Mouse (Mus musculus) natural killer cell, adult 2 months (primary cell): ENCODE measurements around the gene Akr1c14.
"Not testable (repeated sequence)": the region's sequence is repeated elsewhere in the genome, so short reads cannot be mapped to it uniquely, and the experiment has no call there.

Experiments used
- DNase-seq, 2 experiments: peaks; one replicate each; pipeline ENCODE4 v3.0.0; 2022; ENCODE audit warnings: low spot score in 2 of 2

The Akr1c14 gene

DNA sequence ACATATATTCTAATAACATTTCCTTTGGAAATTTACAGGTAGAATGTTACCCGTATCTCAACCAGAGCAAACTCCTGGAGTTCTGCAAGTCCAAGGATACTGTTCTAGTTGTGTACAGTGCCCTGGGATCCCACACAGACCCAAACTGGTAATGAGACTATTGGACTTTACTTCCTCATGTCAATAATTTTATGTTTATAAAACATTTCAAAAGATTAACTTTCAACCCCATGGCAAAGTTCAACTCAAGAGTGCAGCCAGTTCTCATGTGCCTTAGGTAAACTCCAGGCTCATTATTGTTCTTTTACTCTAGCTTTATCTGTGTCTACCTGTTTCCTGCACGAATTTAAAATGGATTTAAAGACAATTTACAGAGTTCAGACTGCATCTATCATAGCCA lies at the start of gene Akr1c14:
Akr1c14 (plus strand) TSS at position 293 of the 400 bp plus-strand sequence.
- DNase-seq = no peak

DNA sequence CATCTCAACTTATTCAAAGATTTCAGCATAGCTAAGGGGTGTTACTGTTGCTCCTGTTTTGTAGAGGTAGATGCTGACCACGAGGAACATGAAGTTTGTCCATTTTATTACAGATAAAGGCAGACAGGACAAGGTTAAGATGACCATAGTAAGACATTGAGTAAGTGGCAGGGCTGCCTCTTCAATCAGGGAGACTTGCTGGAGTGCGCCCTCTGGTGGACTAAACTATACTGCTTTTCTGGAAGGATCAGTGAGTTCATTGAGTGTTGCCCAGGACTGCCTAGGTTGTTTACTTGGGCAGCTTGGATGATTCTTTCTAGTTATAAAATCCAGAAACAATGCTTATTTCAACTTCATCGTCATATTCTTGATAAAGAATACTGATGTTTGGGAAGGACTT lies 47.1 kb upstream of the Akr1c14 start:
- DNase-seq = peak; percentile 6 to 46

DNA sequence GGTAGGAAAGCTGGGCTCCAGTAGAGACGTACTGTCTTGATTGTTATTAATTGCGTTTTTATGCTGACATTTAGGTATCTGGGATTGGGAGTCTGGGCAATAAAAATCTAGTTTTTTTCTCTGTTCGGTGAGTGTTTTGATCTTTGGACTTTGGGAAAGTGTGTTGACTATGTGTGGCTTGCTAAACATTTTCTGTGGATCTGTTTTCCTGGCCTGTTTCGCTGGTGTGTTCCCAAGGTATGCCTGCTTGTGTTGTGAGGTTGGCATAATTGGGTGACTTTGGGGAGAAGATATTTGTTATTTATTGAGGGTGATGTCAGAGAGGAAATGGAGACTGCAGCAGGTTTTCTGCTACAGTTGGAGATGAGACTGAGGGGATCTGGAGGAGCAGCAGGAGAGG lies 38.0 kb upstream of the Akr1c14 start:
- DNase-seq = no peak

DNA sequence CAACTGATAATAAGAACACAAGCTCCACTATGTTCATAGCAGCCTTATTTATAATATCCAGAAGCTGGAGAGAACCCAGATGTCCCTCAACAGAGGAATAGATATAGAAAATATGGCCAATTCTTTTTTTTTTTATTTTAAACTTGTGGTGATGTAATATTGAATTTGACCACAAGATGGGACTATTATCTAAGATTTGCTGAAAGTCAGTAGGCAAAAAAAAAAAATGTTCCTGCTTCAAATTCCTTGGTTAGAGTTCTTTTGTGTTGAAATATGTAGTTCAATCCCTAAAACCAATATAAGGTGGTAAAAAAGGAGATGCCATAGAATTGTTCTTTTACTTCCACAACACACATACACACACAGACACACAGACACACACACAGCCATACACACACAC lies 35.0 kb upstream of the Akr1c14 start:
- DNase-seq = no peak

DNA sequence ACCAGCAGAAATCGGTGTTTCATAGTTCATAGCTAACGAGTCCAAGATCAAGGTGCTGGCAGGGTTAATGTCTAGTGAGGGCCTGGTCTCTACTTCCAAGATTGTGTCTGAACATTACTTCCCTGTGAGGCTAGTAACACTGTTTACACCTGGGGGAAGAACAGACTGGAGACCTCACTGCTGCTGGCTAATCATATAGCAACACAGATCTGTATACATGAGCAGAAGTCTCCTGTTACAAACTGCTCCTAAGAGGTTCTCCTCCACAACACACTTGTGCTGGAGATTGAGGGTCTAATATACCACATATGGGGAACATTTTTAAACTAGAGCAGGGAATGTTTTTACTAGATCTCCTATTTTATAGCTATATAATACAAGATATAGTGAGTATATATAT lies 18.9 kb upstream of the Akr1c14 start:
- DNase-seq = no peak

DNA sequence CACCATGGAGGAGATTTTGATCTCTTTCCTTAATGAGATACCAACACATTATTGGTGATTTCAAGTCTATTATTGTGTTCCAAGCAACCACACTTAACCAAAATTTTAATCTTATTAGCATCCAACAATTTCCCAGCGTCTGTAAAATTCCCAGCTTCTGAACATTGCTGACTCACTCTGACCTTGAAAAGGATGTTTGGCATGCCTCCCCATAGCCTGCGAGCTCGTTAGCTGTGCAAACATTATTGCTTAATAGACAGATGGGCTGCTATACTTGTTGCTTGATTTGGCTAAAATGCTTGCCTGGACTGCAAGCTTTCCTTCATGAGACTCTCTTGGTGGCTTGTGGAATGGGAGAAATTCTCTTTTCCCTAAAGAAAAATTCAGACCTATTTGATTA lies 16.3 kb upstream of the Akr1c14 start:
- no peak for DNase-seq

DNA sequence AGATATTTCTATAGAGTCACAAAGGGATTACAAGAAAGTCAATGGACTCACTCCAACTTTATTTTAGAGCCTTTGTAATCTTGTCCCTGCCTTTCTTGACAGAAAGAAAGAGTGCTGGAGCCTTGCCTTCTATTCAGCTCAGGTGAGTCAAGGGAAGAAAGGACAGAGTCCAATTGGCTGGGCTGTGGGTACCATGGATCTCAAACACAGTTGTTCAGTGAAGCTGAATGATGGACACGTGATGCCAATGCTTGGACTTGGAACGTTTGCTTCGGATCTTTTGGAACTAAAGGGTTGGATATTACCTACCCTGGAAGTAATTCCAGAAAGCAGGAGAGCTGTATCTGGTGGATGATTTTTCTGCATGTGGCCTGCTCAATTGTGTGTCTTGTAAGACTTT lies 13.8 kb upstream of the Akr1c14 start:
- no peak for DNase-seq

DNA sequence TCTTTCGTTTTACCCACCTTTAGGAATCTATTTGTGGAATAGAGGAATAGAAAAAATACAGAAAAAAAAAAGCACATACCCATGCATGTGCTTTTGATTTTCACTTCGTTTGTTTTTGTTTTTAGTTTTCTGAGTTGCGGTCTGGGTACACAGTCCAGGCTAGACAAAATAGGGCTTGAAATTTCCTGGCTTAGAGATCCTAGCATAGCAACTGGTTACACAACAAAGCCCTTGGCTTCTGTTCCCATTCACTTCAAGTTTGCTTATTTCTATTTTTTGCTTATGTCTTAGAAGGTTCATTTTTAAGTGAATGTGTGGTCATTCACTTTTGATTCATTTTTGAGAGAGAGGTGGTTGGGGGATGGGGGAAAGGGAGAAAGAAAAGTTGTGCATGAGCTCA lies 2.7 kb upstream of the Akr1c14 start:
- no peak for DNase-seq

DNA sequence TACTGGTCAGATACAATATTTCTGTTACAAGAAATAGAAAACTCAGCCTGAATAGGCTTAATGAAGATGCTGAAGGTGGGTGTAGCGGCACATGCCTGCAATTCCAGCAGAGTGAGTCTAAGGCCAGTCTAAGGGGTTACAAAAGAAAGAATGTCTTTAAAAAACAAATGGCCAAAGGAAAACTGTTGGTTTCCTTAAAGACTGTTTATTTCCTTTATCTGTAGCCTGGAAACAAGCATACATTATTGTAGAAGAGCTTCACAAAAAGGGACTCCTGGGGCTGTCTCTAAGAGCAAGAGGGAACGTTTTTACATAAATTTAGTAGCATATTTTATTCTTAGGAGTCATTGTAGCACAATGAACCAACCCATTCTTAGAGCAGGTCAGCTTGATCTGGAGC lies 2.0 kb upstream of the Akr1c14 start:
- DNase-seq = no peak

DNA sequence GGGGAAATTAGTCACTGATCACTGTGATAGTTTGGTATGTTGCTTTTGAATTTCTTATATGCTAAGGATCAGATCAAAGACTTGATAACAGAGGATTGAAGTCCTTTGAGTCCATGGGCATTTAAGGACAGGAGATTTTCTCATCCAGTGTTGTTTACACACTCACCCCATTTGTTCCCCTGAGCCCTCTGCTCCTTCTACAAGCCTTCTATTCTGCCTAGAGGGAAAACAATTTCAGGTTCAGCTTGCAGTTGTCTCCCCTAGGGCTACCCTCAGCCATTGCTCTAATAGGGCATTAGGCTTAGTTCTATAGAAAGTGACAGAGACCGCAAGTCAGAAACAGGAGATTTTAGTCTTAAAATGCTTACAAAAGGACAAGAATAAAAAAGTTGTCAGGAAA lies 585 bp upstream of the Akr1c14 start:
- no peak for DNase-seq

DNA sequence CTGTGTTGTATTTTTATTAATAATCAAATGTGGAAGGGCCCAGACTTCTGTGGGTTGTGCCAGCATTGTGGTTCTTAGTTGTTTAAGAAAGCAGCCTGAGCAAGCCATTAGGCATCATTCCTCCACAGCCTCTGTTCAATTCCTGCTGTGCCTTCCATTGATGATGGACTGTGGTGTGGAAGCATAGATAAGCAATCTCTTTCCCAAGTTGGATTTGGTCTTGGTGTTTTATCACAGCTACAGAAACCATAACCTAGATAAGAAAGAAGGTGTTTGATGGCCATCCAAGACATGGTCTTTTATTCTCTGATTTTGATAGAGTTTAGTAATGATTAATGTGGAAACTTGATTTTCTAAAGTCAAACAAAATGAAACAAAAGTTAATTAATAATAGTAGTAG lies 844 bp downstream of the Akr1c14 start:
- DNase-seq = no peak

DNA sequence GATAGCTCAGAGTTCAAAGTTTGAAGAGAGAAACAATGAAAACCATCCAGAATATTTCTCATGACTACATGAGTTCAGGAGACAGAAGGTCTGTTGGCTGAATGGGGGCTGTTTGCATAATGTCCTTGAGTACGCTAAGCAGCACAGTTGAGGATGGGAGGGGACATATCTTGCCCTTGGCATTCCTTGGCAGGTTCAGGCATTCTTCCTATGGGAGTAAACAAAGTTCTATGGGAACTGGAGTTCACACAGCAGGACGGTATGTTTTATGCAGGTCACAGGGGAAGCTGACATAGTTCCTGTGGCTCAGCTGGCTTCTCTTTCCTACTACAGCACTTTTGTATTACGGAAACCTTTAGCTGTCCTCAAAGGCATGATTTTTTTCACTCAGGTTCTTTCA lies 6.6 kb downstream of the Akr1c14 start:
- no peak for DNase-seq

DNA sequence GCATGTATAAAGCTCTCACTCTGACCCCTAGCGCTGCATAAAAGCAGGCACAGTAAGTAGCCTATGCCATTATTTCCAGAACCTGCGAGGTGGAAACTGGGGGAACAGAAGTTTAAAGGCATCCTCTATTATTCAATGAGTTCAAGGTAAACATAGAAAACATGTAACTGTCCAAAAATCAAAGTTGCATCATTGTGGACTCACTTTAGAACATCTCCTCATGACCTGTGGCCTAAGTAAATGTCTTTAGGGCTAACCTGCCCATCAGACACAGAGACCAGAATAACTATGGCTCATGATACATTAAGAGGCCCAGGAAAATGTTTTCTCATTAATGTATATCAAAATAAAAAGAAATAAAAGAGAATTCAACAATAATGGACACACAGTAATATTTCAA lies 7.4 kb downstream of the Akr1c14 start:
- no peak for DNase-seq

DNA sequence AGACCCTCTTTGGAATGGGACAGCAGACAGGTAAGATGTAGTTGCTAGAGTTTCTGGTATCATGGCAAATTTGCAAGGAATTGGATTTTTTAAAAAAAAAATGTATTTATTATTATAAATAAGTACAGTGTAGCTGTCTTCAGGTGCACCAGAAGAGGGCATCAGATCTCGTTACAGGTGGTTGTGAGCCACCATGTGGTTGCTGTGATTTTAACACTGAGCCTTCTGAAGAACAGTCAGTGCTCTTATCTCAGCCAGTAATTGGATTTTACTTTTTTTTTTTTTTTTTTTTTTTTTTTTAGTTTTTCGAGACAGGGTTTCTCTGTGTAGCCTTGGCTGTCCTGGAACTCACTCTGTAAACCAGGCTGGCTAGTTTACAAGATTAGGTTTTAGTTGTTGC lies 9.4 kb downstream of the Akr1c14 start:
- DNase-seq = not testable (repeated sequence)

DNA sequence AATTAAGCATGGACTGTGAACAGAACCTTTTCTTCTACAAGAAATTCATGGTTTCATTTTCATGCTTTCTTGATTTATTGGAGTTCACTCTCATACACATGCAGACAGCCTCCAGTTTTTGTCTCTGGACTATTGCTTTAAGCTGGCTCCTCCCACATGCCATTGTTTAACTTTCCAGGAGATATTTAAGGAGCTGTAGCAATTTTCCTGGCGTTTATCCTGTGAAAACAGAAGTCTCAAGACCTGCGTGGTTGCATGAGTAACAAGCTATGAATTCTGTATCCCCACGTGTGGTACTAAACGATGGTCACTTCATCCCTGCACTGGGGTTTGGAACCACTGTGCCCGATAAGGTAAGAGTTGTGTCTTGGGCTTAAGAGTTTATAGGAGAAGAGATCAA lies 10.6 kb downstream of the Akr1c14 start:
- no peak for DNase-seq

DNA sequence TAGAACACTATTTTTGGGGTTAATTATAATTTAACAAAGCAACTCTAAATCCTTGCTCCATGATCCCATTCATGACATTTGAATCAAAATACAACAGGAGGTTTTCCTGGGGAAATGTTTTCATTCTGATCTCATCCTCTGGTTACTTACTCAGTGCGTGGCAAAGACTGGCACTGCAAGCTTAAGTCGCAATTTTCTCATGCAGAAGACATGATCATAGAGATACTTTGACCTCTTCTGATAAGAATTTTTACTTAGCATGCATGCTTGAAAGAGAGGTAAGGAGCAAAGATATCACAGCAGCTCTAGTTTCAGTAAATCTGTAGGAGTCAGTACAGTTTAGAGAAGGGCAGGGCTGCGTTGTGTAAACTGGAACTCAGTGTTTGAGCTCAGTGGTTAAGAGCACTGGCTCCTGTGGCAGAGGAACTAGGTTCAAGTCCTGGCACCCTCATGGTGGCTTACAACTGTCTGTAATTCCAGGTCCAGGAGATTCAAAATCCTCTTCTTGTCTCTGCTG lies 11.5 kb downstream of the Akr1c14 start:
- DNase-seq = no peak

DNA sequence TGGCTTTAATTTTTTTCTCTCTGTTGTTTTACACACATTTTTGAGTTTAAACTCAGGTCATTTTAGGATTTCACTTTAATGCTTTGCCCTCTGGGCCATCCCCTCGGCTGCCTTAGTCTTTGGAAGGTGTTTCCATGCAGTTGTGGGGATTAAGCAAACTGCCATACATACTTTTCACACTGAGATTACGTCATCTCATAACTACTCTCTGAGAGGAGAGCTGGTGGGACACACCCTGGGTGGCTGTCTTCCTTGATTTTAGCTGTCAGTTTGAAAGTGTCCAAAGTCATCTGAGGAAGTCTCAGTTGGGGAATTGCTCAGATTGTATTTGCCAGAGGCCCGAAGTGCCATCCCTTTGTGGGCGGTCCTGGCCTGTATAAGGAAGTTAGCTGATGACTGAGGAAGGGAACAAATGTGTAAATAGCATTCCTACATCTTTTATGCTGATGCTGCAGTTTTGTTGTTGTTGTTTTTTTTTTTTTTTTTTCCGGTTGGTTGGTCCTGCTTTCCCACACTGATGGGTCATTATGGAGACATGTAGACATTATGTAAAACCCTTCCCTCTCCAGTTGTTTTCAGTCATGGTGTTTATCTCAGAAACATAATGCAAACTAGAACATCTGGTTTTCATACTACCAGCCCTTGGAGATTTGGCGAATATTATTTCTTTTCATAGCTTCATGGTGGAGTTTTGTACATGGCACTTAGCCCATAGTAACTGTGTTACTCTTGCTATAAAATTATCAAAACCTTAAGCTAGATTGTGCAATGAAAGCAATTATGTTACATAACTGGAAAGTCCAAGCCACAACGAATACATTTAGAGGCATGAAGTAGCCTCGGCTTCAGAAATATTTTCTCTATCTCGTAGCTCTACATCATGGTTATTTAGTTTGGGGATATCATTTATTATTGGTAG lies 28.0 kb downstream of the Akr1c14 start:
- no peak for DNase-seq

DNA sequence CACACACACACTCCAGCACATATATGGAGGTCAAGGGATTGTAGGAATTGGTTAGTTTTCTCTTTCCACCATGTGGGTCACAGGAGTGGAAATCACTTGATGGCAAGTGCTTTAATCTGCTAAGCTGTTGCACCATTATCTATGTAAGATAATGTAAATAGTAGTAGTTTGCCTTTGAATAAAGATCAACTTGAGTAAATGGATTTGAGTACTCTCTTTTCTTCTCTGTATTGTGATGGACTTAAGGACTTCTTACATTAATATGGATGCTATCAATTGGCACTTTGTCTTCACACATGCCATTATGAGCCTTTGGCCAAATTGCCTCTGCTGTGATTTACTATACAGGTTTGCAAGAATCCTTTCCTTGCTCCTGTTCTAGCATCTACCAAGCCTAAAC lies 31.1 kb downstream of the Akr1c14 start:
- no peak for DNase-seq

DNA sequence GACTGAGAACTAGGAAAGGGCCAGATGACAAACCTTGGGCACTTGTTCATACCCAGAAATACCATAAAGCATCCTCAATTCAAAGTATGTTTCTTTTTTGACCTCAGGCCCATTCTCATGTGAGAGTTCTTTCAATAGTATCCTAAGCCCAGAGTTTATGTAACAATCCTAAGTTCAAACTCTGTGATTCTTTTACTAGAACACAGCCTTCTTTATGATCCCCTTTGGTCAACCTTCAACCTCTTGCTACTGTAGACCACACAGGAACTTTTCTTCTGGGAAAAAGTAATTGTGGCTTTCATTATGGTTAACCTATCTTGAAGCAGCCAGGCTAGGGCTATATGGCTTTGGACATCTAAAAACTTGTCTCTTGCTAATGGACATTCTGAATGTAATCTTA lies 52.9 kb downstream of the Akr1c14 start:
- DNase-seq = no peak

DNA sequence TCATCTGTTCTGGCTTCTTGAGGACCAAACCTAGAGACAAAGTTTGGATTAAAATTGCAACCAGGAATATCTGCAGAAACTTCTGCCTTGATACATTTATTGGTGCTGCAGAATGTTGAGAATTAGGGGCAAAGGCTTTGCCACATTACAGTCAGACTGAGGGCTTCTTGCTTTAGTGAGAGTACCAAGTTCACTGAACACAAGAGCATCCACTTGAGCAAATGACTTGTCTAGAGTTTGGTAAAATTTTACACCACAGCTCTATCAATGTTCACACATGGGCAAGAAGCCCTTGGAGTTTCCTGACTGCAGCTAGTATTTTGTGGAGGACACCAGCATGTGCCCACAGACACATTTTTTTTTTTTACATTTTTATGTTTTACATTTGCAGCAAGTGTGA lies 53.9 kb downstream of the Akr1c14 start:
- DNase-seq = no peak

DNA sequence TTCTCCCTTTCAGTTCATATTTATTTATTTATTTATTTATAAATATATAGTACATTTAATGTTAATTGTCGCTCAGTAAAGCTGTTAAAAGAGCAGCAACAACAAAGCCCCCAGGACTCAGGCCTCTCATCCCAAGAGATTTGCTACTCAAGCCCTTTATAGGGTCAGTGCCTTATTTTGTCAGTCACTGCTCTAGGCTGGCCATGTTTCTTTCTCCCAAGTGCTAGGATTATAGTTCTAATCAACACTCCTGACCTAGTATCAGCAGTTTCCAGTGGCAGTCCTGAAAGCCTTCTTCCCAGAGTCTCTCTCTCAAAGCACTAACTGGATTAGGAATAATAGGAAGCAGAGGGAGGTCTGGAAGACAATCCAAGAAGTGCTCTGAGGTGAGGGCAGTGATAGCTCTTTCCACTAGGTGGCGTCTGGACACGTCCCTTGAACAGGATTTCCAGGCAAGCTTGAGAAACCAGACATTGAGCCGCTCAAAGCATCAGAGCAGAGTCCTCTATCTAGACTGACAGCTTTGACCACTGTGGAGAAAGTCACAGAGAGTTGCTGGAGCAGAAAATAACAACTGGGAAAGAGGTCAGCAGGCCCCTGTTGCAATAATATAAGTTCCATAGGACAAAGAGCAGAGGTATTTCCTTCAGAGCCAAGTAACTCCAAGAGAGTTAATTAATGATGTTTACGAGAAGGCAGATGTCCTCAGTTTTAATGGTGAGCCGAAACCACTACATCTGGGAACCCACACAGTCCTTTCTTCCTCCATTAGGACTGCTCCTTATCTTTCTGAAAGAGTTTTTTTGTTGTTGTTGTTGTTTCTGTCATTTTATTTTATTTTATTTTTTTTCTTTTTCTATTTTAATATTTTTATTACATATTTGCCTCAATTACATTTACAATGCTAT lies 61.7 kb downstream of the Akr1c14 start:
- DNase-seq = peak; percentile 3 to 6

DNA sequence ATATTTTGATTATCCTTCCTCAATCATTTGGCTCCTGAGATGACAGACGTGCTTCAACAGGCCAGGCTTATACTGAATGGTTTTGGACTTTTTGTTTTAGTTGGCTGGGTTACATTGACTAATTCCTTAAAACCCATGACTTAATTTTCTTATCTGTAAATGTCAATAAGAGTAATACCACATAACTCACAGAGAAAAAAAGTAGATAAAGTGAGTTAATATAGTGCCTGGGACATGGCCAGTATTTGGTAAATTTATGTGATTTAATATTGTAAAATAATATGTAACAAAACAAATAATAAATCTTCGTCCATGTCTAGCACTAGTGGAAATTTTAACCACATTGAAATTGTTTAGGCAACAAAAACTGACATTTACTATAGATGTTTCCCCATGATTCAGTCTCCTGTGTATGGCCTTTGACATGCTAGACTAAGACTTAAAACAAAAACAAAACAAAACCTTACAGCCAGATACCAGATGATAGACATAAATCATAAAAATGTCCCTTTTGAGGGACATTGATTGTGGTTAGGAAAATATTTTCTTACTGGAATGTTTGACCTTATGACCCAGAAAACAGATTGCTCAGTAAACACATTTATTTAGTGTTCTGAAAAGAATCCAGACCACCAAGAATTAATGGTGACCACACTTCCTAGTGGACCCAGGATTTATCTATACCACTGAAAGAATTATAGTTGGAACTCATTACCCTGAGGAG lies 70.5 kb downstream of the Akr1c14 start:
- DNase-seq = no peak
